Mouse (Mus musculus): ENCODE data around the gene Them7.

DNA sequence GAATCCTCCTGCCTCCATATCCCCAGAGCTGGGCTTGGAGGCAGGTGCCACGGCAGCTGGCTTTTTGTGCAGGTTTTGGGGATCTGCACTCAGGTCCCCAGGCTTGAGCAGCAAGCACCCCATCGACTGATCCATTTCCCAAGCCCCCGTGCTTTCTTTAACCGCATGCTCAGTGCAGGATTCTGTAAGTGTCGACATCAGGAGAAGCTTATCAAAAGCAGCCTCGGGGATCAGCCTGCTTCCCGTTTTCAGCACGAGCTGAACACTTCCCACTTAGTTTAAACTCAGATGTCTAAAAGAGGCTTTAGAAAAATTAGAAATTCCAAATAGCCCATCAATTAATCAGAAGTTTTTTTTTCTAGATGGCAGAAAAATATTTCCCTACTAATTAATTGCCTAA is 4.5 kb upstream of the Them7 start:
- TF ChIP-seq CTCF (IDR thresholded peaks at IDR 0.05 in 2 of 3, conservative IDR thresholded peaks at IDR 0.05 in 1 of 3; ENCODE audit: control insufficient read depth in 1 of 3, insufficient read depth in 1 of 3, low read depth in 2 of 3, low read length in 3 of 3, poor library complexity in 1 of 3, severe bottlenecking in 1 of 3) (no peak), GATA1 (IDR thresholded peaks at IDR 0.05; ENCODE audit: low read depth, low read length) (peak; percentile 64), USF1 (IDR thresholded peaks at IDR 0.05; ENCODE audit: low read depth, low read length) (no peak), USF2 (IDR thresholded peaks at IDR 0.05; ENCODE audit: borderline replicate concordance in 1 of 2, insufficient read depth in 1 of 2, low read depth in 1 of 2, low read length in 2 of 2) (no peak), EP300 (IDR thresholded peaks at IDR 0.05; ENCODE audit: low read depth in 1 of 2, low read length in 2 of 2) (peak in 1 of 2 experiments; percentile 48; a peak in 3 of 4 replicates), MAFK (IDR thresholded peaks at IDR 0.05; ENCODE audit: borderline replicate concordance, low read depth, low read length) (no peak), POLR2A (IDR thresholded peaks at IDR 0.05; ENCODE audit: control insufficient read depth in 1 of 2, insufficient read depth in 1 of 2, low read depth in 1 of 2, low read length in 2 of 2, poor library complexity in 1 of 2) (no peak), BHLHE40 (IDR thresholded peaks at IDR 0.05; ENCODE audit: borderline replicate concordance, low read depth, low read length) (peak; percentile 67; the same call in 1 of the 2 replicates), POLR2AphosphoS2 (IDR thresholded peaks at IDR 0.05; ENCODE audit: low read length) (no peak), POLR2AphosphoS5 (IDR thresholded peaks at IDR 0.05; ENCODE audit: borderline replicate concordance, low read depth, low read length) (no peak), CHD2 (IDR thresholded peaks at IDR 0.05; ENCODE audit: low read length) (no peak), MAX (IDR thresholded peaks at IDR 0.05; ENCODE audit: low read length) (peak; percentile 70), SMC3 (IDR thresholded peaks at IDR 0.05; ENCODE audit: low read depth, low read length) (no peak), CHD1 (IDR thresholded peaks at IDR 0.05; ENCODE audit: low read depth, low read length) (no peak)
